Mouse (Mus musculus) stomach, postnatal 0 days (tissue): ENCODE measurements at regions not wholly inside any gene's neighbourhood (a gene's known extent, or its start where the extent isn't known, plus 50 kb on each side); places are given as distances from the start of the nearest gene placed in this dataset.
"Not testable (repeated sequence)": the region's sequence is repeated elsewhere in the genome, so short reads cannot be mapped to it uniquely, and the experiment has no call there.

ENCODE experiments used
- ATAC-seq: fragments of 200-750 bp; cut with Nextera tagmentation; 2 replicates; pipeline ENCODE4 v1.8.0; 2017; ENCODE audit not compliant: low FRiP score, low TSS enrichment
- DNase-seq: peaks from one replicate; pipeline ENCODE4 v3.0.0-alpha.2; 2016; ENCODE audit warnings: low spot score
- H3K27ac ChIP-seq: fragments of 300-500 bp; sonication (generic); replicated peaks from 2 replicates; pipeline ENCODE4 v1.5.1; 2014; ENCODE audit warnings: mild to moderate bottlenecking, control low read depth
- H3K27me3 ChIP-seq: fragments of 300-500 bp; sonication (generic); 2 replicates; pipeline ENCODE4 v1.6.1; 2014; ENCODE audit warnings: low read length; ENCODE audit not compliant: control insufficient read depth, insufficient read depth
- H3K36me3 ChIP-seq: fragments of 300-500 bp; sonication (generic); 2 replicates; pipeline ENCODE4 v1.6.1; 2014; ENCODE audit warnings: low read length, mixed read lengths; ENCODE audit not compliant: control insufficient read depth, insufficient read depth
- H3K4me1 ChIP-seq: fragments of 300-500 bp; sonication (generic); replicated peaks from 2 replicates; pipeline ENCODE4 v1.6.1; 2014; ENCODE audit warnings: antibody characterized with exemption; ENCODE audit not compliant: control insufficient read depth, insufficient read depth
- H3K4me2 ChIP-seq: fragments of 300-500 bp; sonication (generic); replicated peaks from 2 replicates; pipeline ENCODE4 v1.6.1; 2014; ENCODE audit warnings: low read depth, mild to moderate bottlenecking, control low read depth, moderate library complexity
- H3K4me3 ChIP-seq: fragments of 300-500 bp; sonication (generic); 2 replicates; pipeline ENCODE4 v1.5.1; 2014; ENCODE audit warnings: low read depth, low read length, control low read depth
- H3K9ac ChIP-seq: fragments of 300-500 bp; sonication (generic); 2 replicates; pipeline ENCODE4 v1.6.1; 2014; ENCODE audit warnings: mild to moderate bottlenecking, low read length, control low read depth, mixed read lengths
- H3K9me3 ChIP-seq: fragments of 300-500 bp; sonication (generic); 2 replicates; pipeline ENCODE4 v1.6.1; 2016; ENCODE audit warnings: low read length; ENCODE audit not compliant: control insufficient read depth
- CTCF ChIP-seq: IDR thresholded peaks from 2 replicates; pipeline ENCODE4 v1.5.1; 2016; ENCODE audit warnings: antibody characterized with exemption, low read depth, mild to moderate bottlenecking, moderate library complexity
- EP300 ChIP-seq: optimal IDR thresholded peaks from 2 replicates; pipeline ENCODE3; 2016; ENCODE audit warnings: antibody characterized with exemption
- WGBS: fragments of 180-500 bp; shearing (Covaris S2); extraction: QIAGEN DNeasy Blood & Tissue Kit; methylation state at CpG from one replicate; pipeline ENCODE4 v1.1.7; 2014; 5-methylcytosine and 5-hydroxymethylcytosine counted together

- H3K27me3 ChIP-seq = no peaks in the 10 kb centered on the region
- no peak overlapping the region for H3K27ac ChIP-seq
- ATAC-seq (no peak), DNase-seq (no peak)
- H3K9ac ChIP-seq = no peak overlapping the region
- no peaks in the 10 kb centered on the region for H3K36me3 ChIP-seq
- no peaks in the 10 kb centered on the region for H3K4me1 ChIP-seq
- 84% methylated on average over 2 of the region's 2 CpGs for WGBS
- H3K4me3 ChIP-seq = no peak overlapping the region
- H3K9me3 ChIP-seq = no peaks in the 10 kb centered on the region
- TF ChIP-seq CTCF = no peak
- no peak for TF ChIP-seq EP300
- no peak overlapping the region for H3K4me2 ChIP-seq
Observed at GRCm38 (mm10) chr6:102780830-102781229, 207.9 kb upstream of the Cntn3 start.

- no peaks in the 10 kb centered on the region for H3K36me3 ChIP-seq
- no peak overlapping the region for H3K27ac ChIP-seq
- H3K9me3 ChIP-seq = no peaks in the 10 kb centered on the region
- no peaks in the 10 kb centered on the region for H3K4me1 ChIP-seq
- H3K27me3 ChIP-seq = no peaks in the 10 kb centered on the region
- DNase-seq = no peak
- H3K4me3 ChIP-seq = no peak overlapping the region
- TF ChIP-seq EP300 (no peak), CTCF (no peak)
- ATAC-seq = no peak
- no peak overlapping the region for H3K4me2 ChIP-seq
- no peak overlapping the region for H3K9ac ChIP-seq
Observed at GRCm38 (mm10) chr6:102774580-102774979, 201.7 kb upstream of the Cntn3 start.

- ATAC-seq (no peak), DNase-seq (no peak)
- H3K9ac ChIP-seq = no peak overlapping the region
- no peak overlapping the region for H3K27ac ChIP-seq
- no peak overlapping the region for H3K4me3 ChIP-seq
- H3K4me2 ChIP-seq = no peak overlapping the region
- H3K27me3 ChIP-seq = no peaks in the 10 kb centered on the region
- no peaks in the 10 kb centered on the region for H3K9me3 ChIP-seq
- no peaks in the 10 kb centered on the region for H3K4me1 ChIP-seq
- WGBS = 91% methylated on average over 3 of the region's 3 CpGs
- H3K36me3 ChIP-seq = no peaks in the 10 kb centered on the region
- TF ChIP-seq EP300 (no peak), CTCF (no peak)
Observed at GRCm38 (mm10) chr6:102762357-102762756, 189.5 kb upstream of the Cntn3 start.

- 59% methylated on average over 1 of the region's 1 CpGs for WGBS
- Histone ChIP-seq H3K27me3 (no peaks in the 10 kb centered on the region), H3K9me3 (no peaks in the 10 kb centered on the region), H3K36me3 (no peaks in the 10 kb centered on the region), H3K9ac (no peak overlapping the region), H3K4me1 (no peaks in the 10 kb centered on the region), H3K27ac (no peak overlapping the region), H3K4me2 (no peak overlapping the region), H3K4me3 (no peak overlapping the region)
- ATAC-seq = no peak
- TF ChIP-seq EP300 (no peak), CTCF (no peak)
- DNase-seq = no peak
Observed at GRCm38 (mm10) chr6:102755010-102755409, 182.1 kb upstream of the Cntn3 start.

GRCm38 (mm10) chr6:102750161-102750560 lies 177.3 kb upstream of the Cntn3 start:
- H3K4me3 ChIP-seq, H3K27ac ChIP-seq, DNase-seq, H3K27me3 ChIP-seq, H3K4me2 ChIP-seq, H3K9me3 ChIP-seq, H3K36me3 ChIP-seq, H3K4me1 ChIP-seq, H3K9ac ChIP-seq, ATAC-seq: not testable (repeated sequence)
- WGBS = 87% methylated on average over 7 of the region's 7 CpGs

GRCm38 (mm10) chr6:102746440-102746839 lies 173.5 kb upstream of the Cntn3 start:
- not testable (repeated sequence) for ATAC-seq, H3K9me3 ChIP-seq, H3K4me3 ChIP-seq, H3K36me3 ChIP-seq, H3K4me1 ChIP-seq, H3K9ac ChIP-seq, H3K27me3 ChIP-seq, H3K4me2 ChIP-seq, DNase-seq, H3K27ac ChIP-seq
- WGBS = 74% methylated on average over 3 of the region's 3 CpGs

GRCm38 (mm10) chr6:102737237-102737636 lies 164.3 kb upstream of the Cntn3 start:
- 0 out of 2 replicates have a peak, but pooled peaks have one; percentile 3 for TF ChIP-seq CTCF
- not testable (repeated sequence) for H3K9ac ChIP-seq, ATAC-seq, DNase-seq, H3K4me3 ChIP-seq, H3K36me3 ChIP-seq, H3K4me2 ChIP-seq, H3K9me3 ChIP-seq, H3K4me1 ChIP-seq, H3K27ac ChIP-seq, H3K27me3 ChIP-seq
- WGBS = 66% methylated on average over 3 of the region's 3 CpGs
